Mouse (Mus musculus) ovary, postnatal 10 days (tissue): ENCODE data around the gene Lmtk3.

Experiments
- DNase-seq: peaks from one replicate; pipeline ENCODE4 v3.0.0; 2022; ENCODE audit warnings: low spot score

Gene Lmtk3

DNA sequence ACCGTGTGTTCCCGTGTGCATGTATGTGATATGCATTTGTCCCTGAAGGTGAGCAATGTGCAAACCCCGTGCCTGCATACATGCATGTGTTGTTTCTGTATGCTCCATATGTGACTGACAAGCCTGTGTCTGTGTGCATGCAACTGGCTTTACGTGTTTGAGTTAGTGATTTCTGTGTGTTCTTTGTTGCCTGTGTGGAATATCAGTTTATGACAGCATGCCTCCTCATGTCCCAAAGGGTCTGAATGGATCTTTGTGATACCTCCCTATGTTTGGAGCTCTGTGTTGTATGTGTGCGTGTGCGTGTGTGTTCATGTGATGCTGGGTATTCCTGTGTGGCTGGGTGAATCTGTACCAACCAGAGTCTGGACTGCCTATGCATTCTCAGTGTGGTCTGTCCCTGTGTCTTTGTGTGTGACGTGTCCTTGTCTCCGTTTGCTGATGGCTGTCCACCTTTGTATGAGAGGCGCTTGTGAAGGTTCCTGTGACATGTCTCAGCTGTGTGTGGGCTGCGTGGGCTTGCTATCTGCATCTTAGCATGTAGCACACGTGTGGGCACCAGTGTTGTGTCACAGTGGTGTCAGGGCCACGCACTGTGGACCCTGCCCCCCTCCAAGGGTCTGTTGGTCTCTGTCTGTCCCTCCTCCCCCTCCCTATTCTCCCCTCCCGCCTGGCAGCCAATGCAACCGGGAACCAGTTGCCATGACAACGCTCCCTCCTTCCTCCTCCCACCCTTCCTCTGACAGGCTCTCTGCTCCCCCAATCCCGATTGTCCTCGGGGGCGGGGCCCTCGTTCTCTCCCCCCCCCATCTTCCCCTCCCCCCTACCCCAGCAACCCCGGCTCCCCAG is 1.2 kb downstream of the Lmtk3 start, which contains the start of gene Sult2b1:
Gene Sult2b1, minus strand, starts transcription at position 146 of the 849 bp plus-strand sequence.
- no peak for DNase-seq

DNA sequence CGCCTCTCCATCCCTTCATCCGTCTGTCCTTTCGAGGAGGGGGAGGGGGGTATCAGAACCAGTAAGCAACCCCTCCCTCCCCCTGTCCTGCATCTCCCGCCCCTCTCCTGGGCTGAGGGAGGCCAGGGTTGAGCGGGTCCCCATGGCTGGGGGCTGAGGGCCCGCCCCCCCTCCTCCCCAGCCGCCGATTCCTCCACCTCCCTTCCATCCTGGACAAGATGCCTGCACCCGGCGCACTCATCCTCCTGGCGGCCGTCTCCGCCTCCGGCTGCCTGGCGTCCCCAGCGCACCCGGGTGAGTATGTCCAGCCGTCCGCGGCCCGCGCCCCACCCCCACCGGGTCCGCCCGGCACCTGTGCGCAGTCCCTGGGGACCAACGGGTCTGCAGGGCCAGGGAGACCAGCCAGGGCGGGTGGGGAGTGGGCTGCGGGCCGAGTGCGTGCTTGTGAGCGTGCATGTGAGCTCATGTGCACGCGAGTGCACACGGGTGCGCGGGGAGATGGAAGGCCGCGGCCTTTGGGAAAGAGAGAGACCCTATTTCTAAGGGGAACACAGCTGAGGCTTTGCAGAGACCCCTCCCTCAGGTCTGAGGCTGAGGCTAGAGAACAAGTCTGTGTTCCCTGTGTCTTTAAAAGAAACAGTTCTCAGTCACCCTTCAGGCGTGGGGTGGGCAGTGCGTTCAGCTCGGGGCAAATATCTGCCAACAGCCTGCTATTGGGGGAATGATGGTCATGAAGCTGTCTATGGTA is 2.0 kb downstream of the Lmtk3 start:
- DNase-seq = no peak

DNA sequence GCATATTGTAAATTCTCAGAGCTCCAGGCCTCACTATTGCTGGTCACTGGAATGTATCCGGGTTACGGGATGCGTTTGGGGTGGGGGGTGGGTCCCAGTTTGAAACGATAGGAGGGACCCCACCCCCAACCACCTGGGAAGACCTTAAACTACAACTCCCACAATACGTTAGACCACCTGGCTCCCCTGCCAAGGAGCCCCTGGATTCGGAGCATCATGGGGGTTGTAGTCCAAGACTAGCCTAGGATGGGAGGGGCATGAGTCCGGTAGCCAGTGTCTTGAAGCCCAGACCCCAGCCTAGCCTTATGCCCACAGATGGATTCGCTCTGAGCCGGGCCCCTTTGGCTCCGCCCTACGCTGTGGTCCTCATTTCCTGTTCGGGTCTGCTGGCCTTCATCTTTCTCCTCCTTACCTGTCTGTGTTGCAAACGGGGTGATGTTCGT is 2.6 kb downstream of the Lmtk3 start:
- no peak for DNase-seq

DNA sequence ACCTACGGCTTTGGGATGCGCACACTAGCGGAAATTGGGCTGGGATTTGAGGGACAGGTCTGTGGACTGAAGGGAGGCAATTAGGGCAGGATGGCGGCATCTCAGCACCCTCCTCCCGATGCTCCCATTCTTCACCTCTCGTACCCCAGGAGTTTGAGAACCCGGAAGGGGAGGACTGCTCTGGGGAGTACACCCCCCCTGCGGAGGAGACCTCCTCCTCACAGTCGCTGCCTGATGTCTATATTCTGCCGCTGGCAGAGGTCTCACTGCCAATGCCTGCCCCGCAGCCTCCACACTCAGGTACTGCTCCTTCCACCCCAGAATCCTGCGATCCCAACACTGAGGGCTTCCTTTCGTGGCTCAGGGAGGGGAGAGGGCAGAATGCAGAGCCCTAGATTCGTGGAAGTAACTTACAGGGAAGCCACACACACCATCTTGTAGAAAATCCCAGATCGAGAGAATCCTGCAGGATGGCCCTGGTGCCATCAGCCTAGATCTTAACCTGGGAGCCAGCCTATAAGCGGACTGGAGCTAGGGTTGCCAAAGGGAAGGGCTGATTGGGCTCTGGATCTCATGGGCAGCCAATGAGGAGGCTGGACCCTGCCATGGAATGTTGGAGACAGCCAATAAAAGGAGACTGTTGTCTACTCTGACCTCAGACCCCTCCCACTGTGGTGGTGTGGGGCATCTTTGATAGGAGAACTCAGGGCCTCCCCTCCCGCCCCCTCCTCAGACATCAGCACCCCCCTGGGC is 3.3 kb downstream of the Lmtk3 start:
- no peak for DNase-seq

DNA sequence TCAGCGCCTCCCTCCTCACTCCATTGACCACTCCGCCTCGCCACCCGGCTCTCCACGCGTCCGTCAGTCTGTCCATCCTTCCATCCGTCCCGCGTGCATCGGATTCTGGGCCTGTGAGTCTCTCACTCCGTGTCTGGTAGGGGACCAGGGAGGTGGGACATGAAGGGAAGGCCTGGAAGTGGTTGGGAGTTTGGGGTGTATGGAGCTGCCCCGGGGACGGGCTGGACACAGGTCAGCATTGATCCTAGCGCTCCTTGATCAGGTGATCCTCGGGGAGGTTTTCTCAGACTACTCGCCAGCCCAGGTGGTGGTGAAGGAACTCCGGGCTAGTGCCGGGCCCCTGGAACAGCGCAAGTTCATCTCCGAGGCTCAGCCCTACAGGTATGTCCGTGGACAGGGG is 4.1 kb downstream of the Lmtk3 start:
- DNase-seq = no peak

DNA sequence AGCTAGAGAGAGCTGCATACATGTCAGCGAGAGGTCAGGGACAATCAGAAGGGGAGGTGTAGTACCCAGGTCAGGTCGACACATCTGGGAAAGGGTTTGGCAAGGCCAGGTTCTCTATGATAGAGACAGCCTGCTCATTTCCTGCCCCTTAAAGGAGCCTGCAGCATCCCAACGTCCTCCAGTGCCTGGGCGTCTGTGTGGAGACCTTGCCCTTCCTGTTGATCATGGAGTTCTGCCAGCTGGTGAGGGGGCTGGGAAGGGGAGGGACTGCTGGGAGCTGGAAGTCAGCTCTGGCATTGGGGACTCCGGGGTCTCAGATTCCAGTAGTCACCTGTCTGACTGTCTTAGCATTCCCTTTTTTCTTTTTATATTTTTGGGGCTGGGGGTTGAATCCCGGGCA is 7.2 kb downstream of the Lmtk3 start:
- no peak for DNase-seq

DNA sequence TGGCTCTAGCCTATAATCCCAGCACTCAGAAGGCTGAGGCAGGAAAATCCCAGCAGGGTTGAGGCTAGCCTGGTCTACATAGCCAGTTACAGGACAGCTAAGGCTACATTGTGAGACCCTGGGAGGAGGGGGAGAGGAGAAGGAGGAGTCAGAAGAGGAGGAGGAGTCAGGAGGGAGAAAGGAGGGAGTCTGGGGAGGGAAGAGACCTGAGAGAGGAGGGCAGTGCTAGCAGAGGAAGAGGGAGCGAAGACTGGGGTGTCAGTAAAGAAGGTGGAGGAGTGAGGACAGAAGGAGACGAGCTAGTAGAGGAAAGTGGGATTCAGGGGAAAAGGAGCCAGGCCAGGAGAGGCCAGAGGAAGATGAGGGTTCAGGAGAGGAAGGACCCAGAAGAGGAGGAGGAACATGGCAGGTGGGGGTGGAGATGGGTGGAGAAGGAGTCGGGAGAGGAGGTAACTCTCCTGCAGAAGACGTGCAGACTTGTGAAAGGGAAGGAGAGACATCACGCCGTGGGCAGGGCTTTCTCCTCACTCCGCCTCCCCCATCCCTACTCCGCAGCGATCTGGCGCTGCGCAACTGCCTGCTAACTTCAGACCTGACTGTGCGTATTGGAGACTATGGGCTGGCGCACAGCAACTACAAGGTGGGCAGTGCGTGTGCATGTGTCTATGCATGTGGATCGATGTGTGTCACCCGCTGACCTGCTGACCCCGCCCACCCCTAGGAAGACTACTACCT is 8.4 kb downstream of the Lmtk3 start:
- no peak for DNase-seq

DNA sequence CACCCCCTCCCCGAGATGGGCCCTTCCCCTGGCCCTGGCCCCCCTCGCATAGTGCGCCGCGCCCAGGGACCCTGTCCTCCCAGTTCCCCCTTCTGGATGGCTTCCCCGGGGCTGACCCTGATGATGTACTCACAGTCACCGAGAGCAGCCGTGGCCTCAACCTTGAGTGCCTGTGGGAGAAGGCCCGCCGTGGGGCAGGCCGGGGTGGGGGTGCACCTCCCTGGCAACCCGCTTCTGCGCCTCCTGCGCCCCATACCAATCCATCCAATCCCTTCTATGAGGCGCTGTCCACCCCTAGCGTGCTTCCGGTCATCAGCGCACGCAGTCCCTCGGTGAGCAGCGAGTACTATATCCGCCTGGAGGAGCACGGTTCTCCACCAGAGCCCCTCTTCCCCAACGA is 9.7 kb downstream of the Lmtk3 start:
- DNase-seq = no peak

DNA sequence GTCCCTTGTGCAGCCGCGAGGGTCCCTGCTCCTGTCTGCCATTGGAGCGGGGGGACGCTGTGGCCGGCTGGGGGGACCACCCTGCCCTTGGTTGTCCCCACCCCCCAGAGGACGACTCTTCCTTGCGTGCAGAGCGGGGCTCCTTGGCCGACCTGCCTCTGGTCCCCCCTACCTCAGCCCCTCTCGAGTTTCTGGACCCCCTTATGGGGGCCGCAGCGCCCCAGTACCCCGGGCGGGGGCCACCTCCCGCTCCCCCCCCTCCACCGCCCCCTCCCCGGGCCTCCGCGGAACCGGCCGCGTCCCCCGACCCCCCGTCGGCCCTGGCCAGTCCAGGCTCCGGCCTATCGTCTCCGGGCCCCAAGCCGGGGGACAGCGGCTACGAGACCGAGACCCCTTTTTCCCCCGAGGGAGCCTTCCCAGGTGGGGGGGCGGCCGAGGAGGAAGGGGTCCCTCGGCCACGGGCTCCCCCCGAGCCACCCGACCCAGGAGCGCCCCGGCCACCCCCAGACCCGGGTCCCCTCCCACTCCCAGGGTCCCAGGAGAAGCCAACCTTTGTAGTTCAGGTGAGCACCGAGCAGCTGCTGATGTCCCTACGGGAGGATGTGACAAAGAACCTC is 10.5 kb downstream of the Lmtk3 start:
- no peak for DNase-seq

DNA sequence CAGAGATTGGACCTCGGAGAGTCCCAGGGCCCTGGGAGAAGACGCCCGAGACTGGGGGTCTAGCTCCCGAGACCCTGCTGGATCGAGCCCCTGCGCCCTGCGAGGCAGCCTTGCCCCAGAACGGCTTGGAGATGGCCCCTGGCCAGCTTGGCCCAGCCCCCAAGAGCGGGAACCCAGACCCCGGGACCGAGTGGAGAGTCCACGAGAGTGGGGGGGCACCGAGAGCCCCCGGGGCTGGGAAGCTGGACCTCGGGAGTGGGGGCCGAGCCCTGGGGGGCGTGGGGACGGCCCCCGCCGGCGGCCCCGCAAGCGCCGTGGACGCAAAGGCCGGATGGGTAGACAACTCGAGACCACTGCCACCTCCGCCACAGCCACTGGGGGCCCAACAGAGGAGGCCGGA is 11.4 kb downstream of the Lmtk3 start:
- no peak for DNase-seq

DNA sequence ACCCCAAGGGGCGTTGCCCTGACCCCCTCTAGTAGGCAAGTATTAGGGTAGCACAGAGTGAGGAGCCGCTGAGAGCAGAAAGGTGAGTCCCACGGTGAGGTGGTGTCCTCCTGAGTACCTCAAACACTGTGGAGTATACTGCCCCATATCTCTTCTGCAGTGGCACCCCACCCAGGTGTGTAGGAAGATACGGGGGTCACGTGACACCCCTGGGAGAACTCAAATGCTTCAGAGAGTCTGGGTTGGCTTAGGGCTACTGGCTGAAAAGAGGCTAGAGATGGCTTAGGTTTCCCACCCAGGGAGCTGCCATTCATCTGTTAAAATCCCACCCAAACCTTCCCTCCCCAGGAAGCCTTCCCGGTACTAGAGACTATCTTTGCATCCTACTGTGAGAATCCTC is 13.4 kb downstream of the Lmtk3 start:
- no peak for DNase-seq

DNA sequence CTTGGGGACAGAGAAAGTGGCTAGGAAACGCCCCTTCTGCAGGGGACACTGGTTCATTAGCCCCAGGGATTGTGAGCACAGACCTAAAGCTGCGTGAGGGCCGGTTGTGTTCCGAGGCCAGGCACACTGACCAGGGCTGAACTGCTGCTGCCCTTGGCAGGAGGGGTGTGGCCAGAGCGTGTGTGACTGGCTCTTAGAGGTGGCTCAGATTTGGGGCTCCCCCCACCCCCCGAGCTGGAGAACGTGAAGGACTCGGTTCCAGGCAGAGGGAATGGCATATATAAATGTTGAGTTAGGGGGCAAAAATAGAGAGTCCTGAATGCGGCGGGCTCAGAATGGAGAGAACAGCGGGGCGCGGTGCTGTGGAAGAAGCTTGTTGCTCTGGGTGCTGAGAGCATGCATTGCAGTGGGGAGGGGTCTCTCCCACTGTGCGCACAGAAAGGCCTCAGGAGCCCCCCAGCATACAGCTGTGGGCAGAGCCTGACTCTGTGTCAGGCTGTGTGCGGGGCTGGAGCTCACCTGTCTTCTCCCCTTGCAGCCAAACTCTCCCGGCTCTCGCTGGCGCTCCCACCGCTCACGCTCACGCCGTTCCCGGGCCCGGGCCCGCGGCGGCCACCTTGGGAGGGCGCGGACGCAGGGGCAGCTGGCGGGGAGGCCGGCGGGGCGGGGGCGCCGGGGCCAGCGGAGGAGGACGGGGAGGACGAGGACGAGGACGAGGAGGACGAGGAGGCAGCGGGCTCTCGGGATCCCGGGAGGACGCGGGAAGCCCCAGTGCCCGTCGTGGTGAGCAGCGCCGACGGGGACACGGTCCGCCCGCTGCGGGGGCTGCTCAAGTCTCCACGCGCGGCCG is 14.3 kb downstream of the Lmtk3 start:
- DNase-seq = no peak

DNA sequence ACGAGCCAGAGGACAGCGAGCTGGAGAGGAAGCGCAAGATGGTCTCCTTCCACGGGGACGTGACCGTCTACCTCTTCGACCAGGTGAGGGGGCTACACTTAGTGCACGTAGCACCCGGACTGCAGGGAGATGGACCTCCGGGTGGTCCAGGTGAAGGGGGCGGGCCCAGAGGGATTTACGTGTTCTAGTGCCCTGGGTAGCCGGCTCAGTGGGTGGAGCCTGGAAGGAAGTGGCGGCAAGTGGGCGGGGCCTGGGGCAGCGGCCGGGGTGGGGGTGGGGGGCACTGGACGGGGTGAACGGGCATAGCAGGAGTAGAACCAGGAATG is 14.9 kb downstream of the Lmtk3 start:
- DNase-seq = no peak

DNA sequence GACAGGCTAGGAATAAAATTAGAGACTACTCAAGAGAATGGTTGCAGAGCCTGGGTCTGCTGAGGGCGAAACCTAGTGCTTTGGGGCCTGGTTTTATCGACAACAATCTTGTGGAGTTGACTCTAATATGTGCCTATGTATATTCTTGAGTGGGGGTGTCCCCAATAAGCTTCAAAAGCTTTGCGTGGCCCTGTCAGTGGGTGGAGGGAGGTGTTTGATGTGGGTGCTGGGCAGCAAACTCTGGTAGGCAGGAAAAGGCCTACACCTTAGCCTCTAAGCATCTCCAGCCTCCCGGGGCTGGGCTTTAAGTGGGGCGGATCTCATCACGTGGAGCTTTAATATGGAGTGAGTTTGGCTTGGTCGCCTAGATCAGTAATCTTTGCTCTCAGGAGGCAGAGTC is 15.4 kb downstream of the Lmtk3 start:
- DNase-seq = no peak

DNA sequence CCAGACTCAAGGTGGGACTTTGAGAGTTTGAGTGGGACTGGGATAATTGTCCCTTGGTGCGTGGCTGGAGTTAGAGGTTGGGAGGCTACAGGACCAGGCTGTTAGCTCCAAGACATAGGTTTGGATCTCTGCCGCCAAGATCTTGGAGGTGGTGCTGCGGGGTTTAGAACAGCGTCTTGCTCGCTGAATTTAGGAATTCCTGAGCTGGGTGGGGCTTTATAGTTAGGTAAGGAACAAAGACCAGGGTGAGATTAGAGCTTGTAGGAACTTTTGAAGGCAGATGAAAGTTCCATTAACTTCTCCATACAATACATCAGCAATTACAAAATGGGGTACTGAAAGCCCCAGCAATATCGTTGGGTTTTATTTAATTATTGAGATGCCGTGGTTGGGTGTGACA is 16.5 kb downstream of the Lmtk3 start:
- DNase-seq = no peak

DNA sequence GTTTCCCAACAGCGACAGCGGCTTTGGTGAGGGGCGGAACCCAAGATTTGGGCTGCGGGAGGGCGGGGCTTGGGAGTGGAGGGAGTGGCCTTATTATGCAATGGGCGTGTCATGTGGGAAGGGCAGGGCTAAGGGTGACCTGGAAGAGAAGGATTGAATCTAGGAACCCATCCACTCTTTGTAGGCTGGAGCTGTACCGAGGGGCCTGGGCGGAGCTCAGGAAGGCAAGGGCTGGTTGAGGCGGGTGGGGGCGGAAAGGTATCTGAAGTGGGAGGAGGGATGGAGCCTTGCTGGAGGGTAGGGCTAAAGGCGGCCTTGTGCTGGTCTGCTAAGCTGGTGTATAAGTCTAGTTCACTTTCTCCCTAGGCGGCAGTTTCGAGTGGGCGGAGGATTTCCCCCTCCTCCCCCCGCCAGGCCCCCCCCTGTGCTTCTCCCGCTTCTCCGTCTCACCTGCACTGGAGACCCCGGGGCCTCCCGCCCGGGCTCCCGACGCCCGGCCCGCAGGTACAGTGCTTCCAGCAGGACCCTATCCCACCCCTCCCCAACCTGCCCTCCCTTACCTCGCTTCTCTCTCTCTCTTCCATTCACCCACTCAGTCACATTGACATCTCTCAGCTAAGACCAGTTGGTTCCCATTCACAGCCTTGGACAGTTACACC is 17.1 kb downstream of the Lmtk3 start:
- DNase-seq = no peak

DNA sequence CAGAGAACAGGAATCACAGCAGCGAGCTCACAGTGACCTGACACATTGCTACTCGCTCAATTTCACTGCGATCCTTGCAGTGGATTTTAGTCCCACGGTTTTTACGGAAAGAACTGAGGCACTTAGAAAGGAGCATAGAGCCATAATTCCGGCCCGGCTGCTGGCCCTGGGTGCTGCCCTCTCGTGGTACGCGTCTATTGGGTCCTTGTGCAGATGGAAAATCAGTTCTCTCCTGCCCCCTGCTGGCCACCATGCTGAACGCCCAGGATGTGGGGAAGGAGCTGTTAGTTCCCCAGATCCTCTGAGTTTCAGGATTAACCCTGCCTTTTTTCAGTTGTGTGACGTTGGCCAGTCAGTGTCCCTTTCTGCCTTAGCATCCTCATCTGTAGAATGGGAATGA is 17.8 kb downstream of the Lmtk3 start:
- DNase-seq = peak; percentile 82

DNA sequence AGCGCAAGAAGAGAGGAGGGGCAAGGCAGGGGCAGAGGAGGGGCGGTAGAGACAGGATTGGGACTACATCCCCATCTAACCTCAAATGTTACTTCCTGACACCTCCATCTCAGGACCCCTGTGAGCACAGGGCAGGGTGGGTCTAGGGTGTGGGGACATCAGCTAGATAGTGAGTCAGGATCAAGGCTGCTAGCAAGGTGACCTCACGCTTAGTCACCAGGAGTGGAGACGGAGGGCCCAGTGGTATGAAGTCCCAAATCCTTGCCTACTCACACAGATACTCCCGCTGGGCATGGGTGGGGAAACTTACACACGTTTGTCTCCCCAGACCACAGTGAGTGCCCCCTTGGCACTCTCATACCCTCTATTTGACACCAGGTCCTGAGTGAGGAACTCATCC is 19.0 kb downstream of the Lmtk3 start:
- DNase-seq = no peak

DNA sequence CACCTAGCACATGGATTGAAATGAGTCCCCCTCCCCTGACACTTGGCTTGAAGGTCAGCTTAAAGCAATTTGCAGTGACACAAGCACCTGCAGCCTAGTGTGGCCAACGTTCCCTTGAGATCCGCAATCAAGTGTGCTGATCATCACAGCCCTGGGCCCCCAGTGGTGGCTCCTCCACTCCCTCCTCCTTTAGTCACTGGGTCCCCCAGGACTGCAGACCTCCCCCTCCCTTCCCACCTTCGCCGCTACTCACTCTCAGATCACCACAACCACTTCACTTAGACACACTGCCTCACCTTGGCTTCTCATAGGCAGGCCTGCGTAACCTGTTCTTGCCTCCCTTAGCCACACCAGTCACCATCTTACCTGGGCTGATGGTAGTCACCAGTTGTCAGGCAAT is 22.4 kb downstream of the Lmtk3 start:
- DNase-seq = no peak

DNA sequence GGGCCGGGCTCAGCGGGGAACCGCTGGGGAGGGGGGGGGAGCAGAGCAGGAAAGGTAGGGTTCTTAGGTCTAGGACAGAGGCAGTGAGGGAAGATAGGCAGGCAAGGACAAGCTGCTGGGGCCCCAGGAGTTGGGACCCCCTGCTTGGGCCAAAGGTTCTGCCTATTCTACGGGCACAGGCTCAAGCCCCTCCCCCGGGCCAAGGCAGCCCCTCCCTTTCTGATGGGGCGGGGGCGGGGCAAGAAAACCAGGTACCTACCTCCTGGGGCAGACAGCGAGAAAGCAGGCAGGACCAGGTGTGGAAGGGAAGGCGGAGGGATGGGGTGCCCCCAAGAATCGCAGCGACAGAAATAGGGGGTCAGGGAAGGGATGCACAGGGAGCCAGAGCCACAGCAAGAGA is 24.9 kb downstream of the Lmtk3 start:
- DNase-seq = no peak
